Mouse (Mus musculus) small intestine, adult 2 months (tissue): ENCODE measurements at regions not wholly inside any gene's neighbourhood (a gene's known extent, or its start where the extent isn't known, plus 50 kb on each side); places are given as distances from the start of the nearest gene placed in this dataset.

ENCODE experiments used
- CTCF ChIP-seq: fragments of 200-500 bp; IDR thresholded peaks from 2 replicates; pipeline ENCODE4 v1.5.1; 2012; ENCODE audit warnings: low read depth, mild to moderate bottlenecking, control low read depth, inconsistent platforms, low read length, moderate library complexity, mixed read lengths; ENCODE audit not compliant: insufficient replicate concordance, insufficient read length; ENCODE audit errors: extremely low read depth
- POLR2A ChIP-seq: fragments of 200-500 bp; IDR thresholded peaks from 2 replicates; pipeline ENCODE4 v1.6.1; 2012; ENCODE audit warnings: low read depth, mild to moderate bottlenecking, control low read depth, inconsistent platforms, low read length, moderate library complexity

DNA sequence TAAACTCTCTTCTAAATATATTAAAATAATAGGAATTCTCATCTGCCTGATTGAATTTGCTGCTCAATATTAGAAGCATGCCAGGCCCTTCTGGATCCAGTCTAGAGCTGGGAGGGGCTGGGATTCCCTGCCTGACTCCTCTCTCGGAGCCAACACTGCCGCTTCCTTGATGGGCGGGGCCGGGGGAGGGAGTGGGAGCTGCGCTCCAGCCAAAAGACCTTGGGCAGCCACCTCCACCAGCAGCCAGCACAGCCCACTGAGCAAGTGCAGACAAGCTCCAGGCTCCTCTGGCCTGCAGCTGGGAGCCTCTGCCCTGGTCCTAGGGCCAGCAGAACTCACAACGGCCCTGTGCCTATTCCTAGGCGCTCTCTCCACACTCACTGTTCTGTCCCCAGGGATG lies 144.9 kb downstream of the Pja1 start:
- TF ChIP-seq CTCF (no peak), POLR2A (no peak)
